Mouse (Mus musculus) forebrain, embryonic 10.5 days (tissue): ENCODE data around the gene Fads3. TPM values are rescaled to one million over a fixed set of nuclear protein-coding genes. Genes with fewer than 3 reads are reported as not detected.

ENCODE experiments used
- DNase-seq: peaks from one replicate; pipeline ENCODE4 v3.0.0-alpha.2; 2017; ENCODE audit warnings: low spot score; ENCODE audit errors: extremely low spot score
- H3K27ac ChIP-seq: fragments of 300-500 bp; sonication (generic); 2 replicates; pipeline ENCODE4 v1.5.1; 2016; ENCODE audit warnings: mild to moderate bottlenecking
- H3K27me3 ChIP-seq: fragments of 300-500 bp; sonication (generic); 2 replicates; pipeline ENCODE4 v1.6.1; 2016; ENCODE audit warnings: mild to moderate bottlenecking; ENCODE audit not compliant: poor library complexity, severe bottlenecking
- H3K36me3 ChIP-seq: fragments of 300-500 bp; sonication (generic); replicated peaks from 2 replicates; pipeline ENCODE4 v1.6.1; 2016; ENCODE audit warnings: mild to moderate bottlenecking, moderate library complexity
- H3K4me1 ChIP-seq: fragments of 300-500 bp; sonication (generic); 2 replicates; pipeline ENCODE4 v1.6.1; 2016
- H3K4me3 ChIP-seq: fragments of 300-500 bp; sonication (generic); 2 replicates; pipeline ENCODE4 v1.5.1; 2016; ENCODE audit warnings: mild to moderate bottlenecking, moderate library complexity
- H3K9me3 ChIP-seq: fragments of 300-500 bp; sonication (generic); 2 replicates; pipeline ENCODE4 v1.6.1; 2016; ENCODE audit warnings: mild to moderate bottlenecking, moderate library complexity
- WGBS: fragments of 180-500 bp; shearing (Covaris S2); methylation state at CpG from one replicate; pipeline ENCODE4 v1.1.7; 2016; 5-methylcytosine and 5-hydroxymethylcytosine counted together
- polyA plus RNA-seq: library from polyadenylated mRNA; unstranded; fragments of >200 nt; fragmentation: Nextera tagmentation; extraction: Ambion mirVana; gene quantifications from 2 replicates; pipeline ENCODE4 v1.2.1, GENCODE M21; 2016

Fads3 gene
- polyA plus RNA-seq, 1 experiment from 2014 or later = 5.5 TPM

DNA sequence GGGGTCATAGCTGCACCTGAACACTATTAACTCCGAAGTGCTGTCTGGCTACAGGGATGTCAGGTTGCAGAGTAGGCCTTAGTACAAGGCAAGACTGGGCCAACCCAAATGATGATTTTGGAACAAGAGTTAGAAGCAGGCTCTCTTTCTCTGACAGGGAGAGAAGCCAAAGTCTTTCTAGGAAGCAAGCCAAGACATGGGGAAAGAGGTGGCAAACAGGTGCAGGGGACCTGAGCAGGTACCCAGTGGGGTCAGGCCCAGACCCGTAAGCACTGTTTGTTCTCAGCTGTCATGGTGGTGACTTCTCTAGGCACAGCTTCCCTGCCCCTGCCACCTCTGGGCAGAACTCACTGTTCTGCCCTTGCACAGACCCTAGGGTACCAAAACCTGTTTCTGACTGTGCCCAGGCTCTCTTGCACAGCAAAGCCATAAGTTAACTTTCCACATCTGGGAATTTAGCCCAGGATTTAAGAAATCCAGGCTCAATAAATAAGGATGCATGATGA, 55.1 kb downstream of the Fads3 start:
- Histone ChIP-seq H3K27me3 (no peaks in the 10 kb centered on the region), H3K4me1 (peaks cover 53% of the 10 kb centered on the region), H3K27ac (no peak overlapping the region), H3K36me3 (peaks cover 83% of the 10 kb centered on the region), H3K9me3 (no peaks in the 10 kb centered on the region), H3K4me3 (no peak overlapping the region)
- no peak for DNase-seq
- 97% methylated on average over 2 of the region's 2 CpGs for WGBS

DNA sequence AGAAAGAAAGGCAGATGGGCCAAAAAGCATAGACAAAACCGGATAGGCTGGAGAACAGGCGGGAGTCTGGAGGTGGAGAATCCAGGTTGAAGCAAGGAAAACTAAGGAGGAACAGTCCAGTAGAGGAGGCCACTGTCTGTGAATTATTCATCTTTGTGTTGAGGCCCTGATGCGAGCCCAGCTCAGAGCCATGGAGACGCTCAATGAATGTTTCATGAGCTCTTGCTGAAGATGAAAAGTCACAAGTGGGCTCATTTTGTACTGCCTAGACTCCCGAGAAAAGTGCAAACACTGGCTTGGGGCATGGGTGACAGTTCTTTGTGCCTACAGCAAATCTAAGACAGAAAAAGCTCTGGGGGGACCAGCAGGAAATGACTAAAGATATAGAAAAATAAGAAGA, 56.5 kb downstream of the Fads3 start:
- Histone ChIP-seq H3K27me3 (no peaks in the 10 kb centered on the region), H3K4me3 (peak overlapping the region; percentile 8; the same call in 1 of the 2 replicates), H3K36me3 (peaks cover 69% of the 10 kb centered on the region), H3K9me3 (no peaks in the 10 kb centered on the region), H3K27ac (no peak overlapping the region), H3K4me1 (peaks cover 64% of the 10 kb centered on the region)
- no peak for DNase-seq
- 85% methylated on average over 5 of the region's 5 CpGs for WGBS

DNA sequence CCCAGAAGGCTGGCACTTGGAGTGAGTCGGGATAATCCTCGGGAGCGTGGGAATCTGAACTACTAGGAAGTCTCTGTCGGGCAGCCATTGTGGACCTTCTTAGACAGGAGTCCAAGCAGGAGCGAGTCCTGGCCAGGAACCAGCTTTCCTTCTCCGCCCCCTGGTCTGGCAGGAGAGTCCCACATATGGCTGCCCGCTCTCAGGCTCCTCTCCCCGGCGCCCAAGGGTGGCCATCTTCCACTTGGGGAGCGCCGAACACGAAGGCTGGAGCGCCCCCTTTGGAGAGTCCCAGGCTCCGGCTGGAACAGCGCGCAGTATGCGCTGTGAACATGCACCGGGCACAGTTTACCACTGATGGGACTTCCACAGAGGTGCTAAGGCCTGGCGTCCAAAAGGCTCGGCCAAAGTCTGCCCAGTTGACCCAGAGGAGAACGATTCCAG, 59.3 kb downstream of the Fads3 start:
- Histone ChIP-seq H3K9me3 (no peaks in the 10 kb centered on the region), H3K27me3 (no peaks in the 10 kb centered on the region), H3K36me3 (peaks cover 41% of the 10 kb centered on the region), H3K4me3 (peak overlapping the region; percentile 89), H3K4me1 (peaks cover 57% of the 10 kb centered on the region), H3K27ac (peak overlapping the region; percentile 99)
- under 1% methylated on average over 21 of the region's 21 CpGs for WGBS
- peak; percentile 81 for DNase-seq

DNA sequence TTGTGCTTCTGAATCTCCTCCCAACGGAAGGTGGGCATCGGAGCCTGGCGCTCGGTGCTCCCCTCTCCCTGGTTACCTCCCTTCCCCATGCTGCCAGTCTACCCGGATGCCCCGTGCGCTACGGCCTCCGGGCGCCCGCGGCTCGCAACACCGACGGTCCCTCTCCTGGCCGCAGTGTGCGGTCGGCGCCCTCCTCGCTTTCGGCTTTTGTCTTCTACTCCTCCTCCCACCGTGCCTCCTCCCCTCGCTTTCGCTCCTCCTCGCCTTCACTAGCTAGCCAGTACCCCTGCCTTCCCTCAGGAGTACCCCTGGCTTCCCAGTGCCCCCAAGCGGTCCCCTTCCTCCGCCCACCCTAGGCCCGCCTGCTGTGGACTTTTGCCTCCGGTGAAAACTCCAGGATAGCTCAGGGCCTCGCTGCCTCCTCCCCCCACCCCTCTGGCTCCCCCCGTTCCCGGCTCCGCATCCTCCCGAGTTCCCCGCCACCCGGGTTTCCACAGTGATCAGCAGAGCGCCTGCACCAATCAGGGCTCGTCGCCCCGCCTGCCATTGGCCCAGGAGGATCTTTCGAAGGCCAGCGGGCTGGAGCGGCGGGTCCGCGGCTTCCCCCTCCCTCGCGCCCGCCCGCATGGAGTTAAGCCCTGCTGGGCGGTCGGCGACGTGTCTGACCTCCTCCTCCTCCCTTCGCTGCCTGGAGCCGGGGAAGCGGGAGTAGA, 60.1 kb downstream of the Fads3 start, which contains the start of gene Fads2:
Gene Fads2 (minus strand): TSS at position 406 of the 713 bp plus-strand sequence.
- peak; percentile 99 for DNase-seq
- Histone ChIP-seq H3K36me3 (peaks cover 32% of the 10 kb centered on the region), H3K4me1 (peaks cover 50% of the 10 kb centered on the region), H3K9me3 (no peaks in the 10 kb centered on the region), H3K27ac (peak within 1 kb of the TSS; percentile 99), H3K27me3 (no peaks in the 10 kb centered on the region), H3K4me3 (peak within 1 kb of the TSS; percentile 89)
- under 1% methylated on average over 57 of the region's 57 CpGs for WGBS

DNA sequence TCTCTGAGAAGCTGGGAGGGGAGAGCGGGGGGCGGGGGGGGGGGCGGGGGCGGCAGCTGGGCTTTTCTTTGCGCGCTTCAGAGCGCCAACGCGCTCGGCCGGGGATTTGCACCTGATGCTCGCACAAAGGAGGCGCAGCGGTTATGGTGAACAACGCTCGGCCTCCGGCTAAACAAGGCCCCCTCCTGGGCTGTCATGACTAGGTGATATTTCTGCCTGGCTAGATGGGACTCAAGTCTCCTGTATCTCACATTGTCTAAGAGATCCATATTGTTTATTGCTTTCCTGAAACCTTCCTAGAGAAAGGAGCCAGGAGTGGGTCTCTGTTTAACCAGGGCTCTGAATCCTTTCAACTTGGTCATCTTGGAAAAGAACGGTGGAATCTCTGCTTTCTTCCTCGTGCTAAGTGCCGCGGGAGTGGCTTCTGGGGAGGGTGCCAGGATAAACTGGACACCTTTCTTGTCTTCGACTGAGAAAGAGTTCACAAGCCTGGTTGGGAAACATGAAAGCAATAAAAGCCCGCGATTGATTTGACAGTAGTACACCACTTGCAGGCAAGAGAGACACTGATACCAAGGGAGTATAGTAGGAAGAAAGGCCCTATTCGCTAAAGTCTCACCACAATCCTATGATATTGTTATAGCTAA, 60.8 kb downstream of the Fads3 start:
- 4% methylated on average over 25 of the region's 25 CpGs for WGBS
- DNase-seq = no peak
- peak overlapping the region; percentile 99 for H3K27ac ChIP-seq

DNA sequence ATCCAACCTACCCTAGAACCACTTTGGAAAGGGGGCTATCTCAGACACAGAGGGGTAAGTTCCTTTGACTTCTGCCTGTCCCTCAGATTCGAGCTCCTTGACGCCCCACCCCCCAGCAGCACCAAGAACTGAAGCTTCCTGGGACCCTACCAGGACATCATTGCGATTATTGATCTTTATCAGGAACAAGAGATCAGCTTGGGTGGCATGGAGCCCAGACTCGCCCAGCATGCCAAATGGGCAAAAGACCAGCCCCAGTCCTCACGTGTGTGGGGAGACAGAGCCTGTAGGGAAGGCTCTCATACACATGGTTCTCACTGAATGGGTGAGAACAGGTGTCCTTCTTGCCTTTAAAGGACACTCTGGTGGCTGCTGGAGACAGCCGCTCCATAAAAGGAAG, 62.9 kb downstream of the Fads3 start:
- Histone ChIP-seq H3K36me3 (peaks cover 5% of the 10 kb centered on the region), H3K27ac (peak overlapping the region; percentile 99; the same call in 1 of the 2 replicates), H3K4me3 (no peak overlapping the region), H3K9me3 (no peaks in the 10 kb centered on the region), H3K4me1 (peaks cover 24% of the 10 kb centered on the region), H3K27me3 (no peaks in the 10 kb centered on the region)
- 91% methylated on average over 6 of the region's 6 CpGs for WGBS
- DNase-seq = no peak

More for the DNA sequence above, 60.8 kb downstream of the Fads3 start:
- peaks cover 45% of the 10 kb centered on the region for H3K4me1 ChIP-seq
- H3K27me3 ChIP-seq = no peaks in the 10 kb centered on the region
- H3K4me3 ChIP-seq = peak overlapping the region; percentile 89
- H3K9me3 ChIP-seq = no peaks in the 10 kb centered on the region
- peaks cover 25% of the 10 kb centered on the region for H3K36me3 ChIP-seq

DNA sequence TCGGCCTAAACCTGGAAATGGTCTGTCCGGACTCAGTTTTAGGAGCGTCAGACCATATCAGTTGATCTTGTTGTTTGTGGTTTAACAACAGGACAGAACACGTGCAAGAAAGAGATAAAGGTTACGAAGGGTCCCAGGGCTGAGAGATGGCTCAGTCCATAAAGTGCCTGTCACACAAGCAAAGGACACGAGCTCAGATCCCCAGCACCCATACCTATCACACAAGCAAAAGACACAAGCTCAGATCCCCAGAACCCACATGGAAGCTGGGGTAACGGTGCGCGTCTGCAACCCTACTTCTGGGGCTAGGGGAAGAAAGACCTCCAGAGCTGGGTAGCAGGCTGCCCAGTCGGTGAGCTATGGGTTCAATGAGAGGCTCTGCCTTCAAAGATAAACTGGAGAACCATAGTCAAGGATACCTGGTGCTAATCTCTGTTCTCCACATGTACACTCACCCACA, 63.7 kb downstream of the Fads3 start:
- no peaks in the 10 kb centered on the region for H3K27me3 ChIP-seq
- no peaks in the 10 kb centered on the region for H3K9me3 ChIP-seq
- H3K4me1 ChIP-seq = peaks cover 16% of the 10 kb centered on the region
- no peak for DNase-seq
- WGBS = 89% methylated on average over 10 of the region's 10 CpGs
- H3K36me3 ChIP-seq = no peaks in the 10 kb centered on the region
- H3K27ac ChIP-seq = peak overlapping the region; percentile 46; the same call in 1 of the 2 replicates
- H3K4me3 ChIP-seq = no peak overlapping the region

DNA sequence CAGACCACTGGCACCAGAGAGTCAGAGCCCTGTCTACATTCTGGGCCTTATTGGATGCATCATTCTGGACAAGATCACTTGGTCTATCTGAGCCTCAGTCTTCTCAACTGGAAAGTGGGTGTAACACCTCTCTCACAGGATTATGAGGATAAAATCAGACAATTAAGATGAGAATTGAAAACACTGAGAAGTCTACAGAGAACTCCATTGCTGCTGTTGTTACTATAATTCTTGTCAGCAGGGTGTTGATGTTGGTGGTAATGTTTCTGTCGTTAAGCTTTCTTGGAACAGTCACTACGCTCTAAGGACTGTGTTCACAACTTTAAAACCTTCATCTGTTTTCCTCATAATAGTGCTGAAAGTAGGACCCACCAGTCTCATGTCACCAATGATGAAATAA, 65.3 kb downstream of the Fads3 start:
- Histone ChIP-seq H3K27ac (no peak overlapping the region), H3K36me3 (no peaks in the 10 kb centered on the region), H3K4me1 (peaks cover 15% of the 10 kb centered on the region), H3K4me3 (no peak overlapping the region), H3K9me3 (no peaks in the 10 kb centered on the region), H3K27me3 (no peaks in the 10 kb centered on the region)
- 91% methylated on average over 2 of the region's 2 CpGs for WGBS
- DNase-seq = no peak

DNA sequence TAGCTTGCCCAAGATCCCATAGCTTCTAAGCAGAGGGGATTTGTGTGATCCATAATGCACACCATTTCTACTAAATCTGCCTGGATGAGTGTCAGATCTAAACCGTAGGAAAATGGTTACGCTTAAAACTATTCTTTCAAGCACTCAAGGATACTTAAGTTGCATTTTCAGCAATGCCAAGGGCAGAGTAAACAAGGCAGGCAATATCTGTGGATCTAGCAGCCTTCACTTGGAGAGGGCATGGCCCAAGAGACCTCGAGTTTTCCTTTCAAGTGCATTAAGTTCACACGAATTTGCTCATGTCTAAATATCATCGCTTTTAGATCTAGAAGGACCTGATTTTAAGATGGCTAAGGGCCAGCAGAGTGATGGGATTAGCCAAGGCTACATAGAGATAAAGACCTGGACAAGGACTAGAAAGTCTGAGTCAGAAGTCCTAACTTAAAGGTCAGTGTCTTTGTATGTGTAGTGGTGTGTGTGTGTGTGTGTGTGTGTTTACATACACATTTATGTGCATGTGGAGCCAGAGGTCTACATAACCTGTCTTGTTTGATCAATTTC, 65.8 kb downstream of the Fads3 start:
- Histone ChIP-seq H3K4me1 (peaks cover 12% of the 10 kb centered on the region), H3K9me3 (no peaks in the 10 kb centered on the region), H3K36me3 (no peaks in the 10 kb centered on the region), H3K27ac (no peak overlapping the region), H3K4me3 (no peak overlapping the region), H3K27me3 (no peaks in the 10 kb centered on the region)
- no peak for DNase-seq
- 90% methylated on average over 5 of the region's 5 CpGs for WGBS

DNA sequence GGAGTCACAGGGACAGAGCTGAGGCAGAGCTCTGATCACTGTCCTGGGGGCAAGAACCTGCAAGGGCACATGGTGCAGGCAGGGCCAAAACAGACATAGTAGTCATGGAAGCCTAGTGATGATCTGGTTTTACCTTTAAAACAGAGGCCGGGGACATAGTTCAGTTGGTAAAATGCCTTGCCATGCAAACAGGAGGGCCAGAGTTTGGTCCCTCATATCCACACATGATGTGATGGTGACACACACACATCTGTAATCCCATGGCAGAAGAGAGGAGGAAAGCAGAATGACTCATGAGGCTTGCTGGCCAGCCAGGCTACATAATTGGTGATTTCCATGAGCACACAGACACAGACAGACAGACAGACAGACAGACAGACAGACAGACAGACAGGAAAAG, 66.8 kb downstream of the Fads3 start:
- DNase-seq = no peak
- Histone ChIP-seq H3K4me3 (no peak overlapping the region), H3K9me3 (no peaks in the 10 kb centered on the region), H3K27me3 (no peaks in the 10 kb centered on the region), H3K27ac (no peak overlapping the region), H3K36me3 (no peaks in the 10 kb centered on the region), H3K4me1 (peaks cover 2% of the 10 kb centered on the region; the same call in 1 of the 2 replicates)
- WGBS = 91% methylated on average over 1 of the region's 1 CpGs

DNA sequence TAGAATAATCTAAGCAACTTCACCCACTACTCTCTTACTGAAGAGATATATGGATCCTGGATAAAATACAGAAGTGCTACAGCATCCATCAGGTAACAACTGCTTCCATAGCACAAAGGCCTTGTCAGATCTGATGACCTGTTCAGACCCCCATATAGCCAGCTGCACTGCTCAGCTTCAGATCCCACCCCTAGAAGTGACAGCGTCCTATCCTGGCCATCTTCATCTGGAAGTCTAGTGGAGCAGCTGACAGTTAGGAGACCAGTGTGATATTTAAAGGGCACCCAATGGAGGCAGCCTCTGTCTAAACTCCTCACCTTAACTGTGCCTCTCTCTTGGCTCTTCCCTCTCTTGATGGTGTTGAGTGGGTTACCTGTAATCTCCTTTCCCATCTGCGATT, 67.3 kb downstream of the Fads3 start:
- DNase-seq = no peak
- Histone ChIP-seq H3K36me3 (no peaks in the 10 kb centered on the region), H3K9me3 (no peaks in the 10 kb centered on the region), H3K27me3 (no peaks in the 10 kb centered on the region), H3K4me3 (no peak overlapping the region), H3K4me1 (0 out of 2 replicates have a peak, but pooled peaks cover 2% of the 10 kb centered on the region), H3K27ac (no peak overlapping the region)
- 91% methylated on average over 2 of the region's 2 CpGs for WGBS
